Mouse (Mus musculus) bone marrow macrophage, adult 2 months (primary cell): ENCODE data around the gene Rassf3.

Experiments used
- CTCF ChIP-seq: IDR thresholded peaks from 2 replicates; pipeline ENCODE4 v1.5.1; 2012; ENCODE audit warnings: low read depth, mild to moderate bottlenecking, low read length, moderate library complexity
- POLR2A ChIP-seq: IDR thresholded peaks from 2 replicates; pipeline ENCODE4 v1.6.1; 2012; ENCODE audit warnings: mild to moderate bottlenecking, low read depth, low read length, borderline replicate concordance

DNA sequence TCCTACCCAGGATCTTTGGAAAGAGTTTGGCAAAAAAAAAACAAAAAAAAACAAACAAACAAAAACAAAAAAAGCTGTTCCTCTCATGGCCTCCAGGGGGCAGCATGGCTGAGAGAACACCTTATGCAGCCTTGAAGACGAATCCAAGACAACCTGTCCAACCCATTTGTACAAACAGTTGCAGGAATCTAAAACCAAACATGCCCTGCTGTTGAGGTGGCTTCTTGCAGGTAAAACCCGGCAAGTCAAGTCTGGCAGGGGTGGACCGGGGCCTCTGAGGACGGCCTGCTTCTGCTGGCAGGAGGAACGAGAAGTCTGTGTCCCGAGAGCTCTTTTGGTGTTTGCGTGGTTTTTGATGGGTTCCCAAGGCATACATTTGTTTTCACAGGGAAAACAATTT is 66.4 kb downstream of the Rassf3 start:
- peak; percentile 80 for TF ChIP-seq CTCF
- TF ChIP-seq POLR2A: no peak
